Mouse (Mus musculus) liver, embryonic 14.5 days (tissue): ENCODE results near the gene Tmco2. TPM values are rescaled to one million over a fixed set of nuclear protein-coding genes. Genes with fewer than 3 reads are reported as not detected.

Experiments used
- ATAC-seq: fragments of 200-750 bp; cut with Nextera tagmentation; 2 replicates; pipeline ENCODE4 v1.8.0; 2017; ENCODE audit warnings: moderate number of reproducible peaks, mild to moderate bottlenecking, moderate library complexity; ENCODE audit not compliant: insufficient read depth
- DNase-seq, 3 experiments: peaks; one replicate each; pipeline ENCODE4 v3.0.0-alpha.2; 2012 to 2013; ENCODE audit warnings: low read depth in 3 of 3, low spot score in 3 of 3
- H3K27ac ChIP-seq: fragments of 300-500 bp; sonication (generic); 2 replicates; pipeline ENCODE4 v1.5.1; 2014; ENCODE audit warnings: moderate library complexity, mild to moderate bottlenecking, control low read depth, inconsistent platforms
- H3K27me3 ChIP-seq: fragments of 300-500 bp; sonication (generic); 2 replicates; pipeline ENCODE4 v1.6.1; 2014; ENCODE audit warnings: mild to moderate bottlenecking, low read length, moderate library complexity; ENCODE audit not compliant: control insufficient read depth, insufficient read depth
- H3K36me3 ChIP-seq: fragments of 300-500 bp; sonication (generic); replicated peaks from 2 replicates; pipeline ENCODE4 v1.6.1; 2014; ENCODE audit warnings: low read depth; ENCODE audit not compliant: control insufficient read depth, insufficient read depth
- H3K4me1 ChIP-seq, 2 experiments: fragments of 200-500 bp in 1 of 2; fragments of 300-500 bp in 1 of 2; sonication (generic) in 1 of 2; replicated peaks; 2 replicates each; pipeline ENCODE4 v1.6.1; 2012 to 2014; ENCODE audit warnings: antibody characterized with exemption in 1 of 2, inconsistent platforms in 1 of 2, low read length in 1 of 2; ENCODE audit not compliant: control insufficient read depth in 2 of 2, insufficient read depth in 2 of 2
- H3K4me2 ChIP-seq: fragments of 300-500 bp; sonication (generic); 2 replicates; pipeline ENCODE4 v1.6.1; 2014; ENCODE audit warnings: low read depth, mild to moderate bottlenecking, control low read depth, moderate library complexity
- H3K4me3 ChIP-seq, 2 experiments: fragments of 200-500 bp in 1 of 2; fragments of 300-500 bp in 1 of 2; sonication (generic) in 1 of 2; 2 replicates each; pipeline ENCODE4 v1.5.1; 2012 to 2014; ENCODE audit warnings: low read depth in 2 of 2, low read length in 2 of 2, mild to moderate bottlenecking in 2 of 2, control low read depth in 1 of 2, inconsistent platforms in 1 of 2, moderate library complexity in 1 of 2; ENCODE audit not compliant: insufficient read depth in 1 of 2
- H3K9ac ChIP-seq: fragments of 300-500 bp; sonication (generic); replicated peaks from 2 replicates; pipeline ENCODE4 v1.6.1; 2014; ENCODE audit warnings: mild to moderate bottlenecking, control low read depth, moderate library complexity
- H3K9me3 ChIP-seq: fragments of 300-500 bp; sonication (generic); 2 replicates; pipeline ENCODE4 v1.6.1; 2016; ENCODE audit warnings: low read length, mixed read lengths; ENCODE audit not compliant: control insufficient read depth
- CTCF ChIP-seq: IDR thresholded peaks from 2 replicates; pipeline ENCODE4 v1.5.1; 2016; ENCODE audit warnings: antibody characterized with exemption, low read depth, control low read depth
- EP300 ChIP-seq: IDR thresholded peaks from 2 replicates; pipeline ENCODE4 v1.6.1; 2016; ENCODE audit warnings: antibody characterized with exemption, low read depth
- WGBS: fragments of 180-500 bp; shearing (Covaris S2); extraction: QIAGEN DNeasy Blood & Tissue Kit; methylation state at CpG from one replicate; pipeline ENCODE4 v1.1.7; 2014; ENCODE audit not compliant: insufficient replicate concordance; 5-methylcytosine and 5-hydroxymethylcytosine counted together
- polyA plus RNA-seq, 2 experiments: library from polyadenylated mRNA; depleted of rRNA in 1 of 2; stranded (reverse) in 1 of 2; unstranded in 1 of 2; fragments of >200 nt; fragmentation: Nextera tagmentation in 1 of 2; extraction: Ambion mirVana in 1 of 2; gene quantifications; 2 replicates each; pipeline versions ENCODE4 v1.2.1 to v1.2.3; 2012 to 2014

Tmco2 gene
- polyA plus RNA-seq (2012; rRNA removed), result not detected in 2 replicates
- polyA plus RNA-seq (2014; fragmentation: Nextera tagmentation; extraction: Ambion mirVana), result not detected in 2 replicates

GRCm38 (mm10) chr4:121109126-121109525 is at the start of gene Tmco2:
Gene Tmco2, minus strand, starts transcription at chr4:121109226.
- Histone ChIP-seq H3K27ac (no peak within 1 kb of the TSS), H3K4me2 (no peak within 1 kb of the TSS), H3K27me3 (no peaks in the 10 kb centered on the region), H3K9ac (no peak within 1 kb of the TSS), H3K36me3 (no peaks in the 10 kb centered on the region), H3K4me1 (no peaks in the 10 kb centered on the region), H3K9me3 (no peaks in the 10 kb centered on the region), H3K4me3 (no peak within 1 kb of the TSS)
- no peak for ATAC-seq
- WGBS, result 81% methylated on average over 2 of the region's 2 CpGs
- no peak for TF ChIP-seq EP300
- TF ChIP-seq CTCF, result no peak
- DNase-seq, result no peak

DNA sequence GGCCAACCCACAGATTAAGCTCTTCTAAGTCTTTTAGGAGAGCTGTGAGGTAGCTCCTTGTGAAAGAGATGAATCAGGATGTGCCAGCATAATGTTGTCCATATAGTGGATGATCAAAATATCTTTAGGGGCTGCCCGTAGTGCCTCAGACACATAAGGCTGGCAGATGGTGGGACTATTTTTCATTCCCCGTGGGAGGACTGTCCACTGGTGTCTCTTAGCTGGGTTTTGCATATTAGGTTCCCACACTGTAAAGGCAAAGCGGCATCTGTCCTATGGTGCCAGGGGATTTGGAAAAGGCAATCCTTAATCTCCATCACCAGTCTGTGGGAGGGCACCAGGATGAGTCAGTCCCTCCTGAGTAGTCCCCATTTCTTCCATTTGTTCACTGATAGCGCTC is 5.7 kb downstream of the Tmco2 start:
- 70% methylated on average over 4 of the region's 4 CpGs for WGBS
- no peak for ATAC-seq
- no peak overlapping the region for H3K9ac ChIP-seq

GRCm38 (mm10) chr4:121097650-121098378 is 11.2 kb downstream of the Tmco2 start, which contains the start of gene Zmpste24:
Gene Zmpste24, minus strand, starts transcription at chr4:121098241.
- H3K27ac ChIP-seq, result peak within 1 kb of the TSS; percentile 41
- WGBS, result under 1% methylated on average over 39 of the region's 39 CpGs
- H3K4me3 ChIP-seq, result peak within 1 kb of the TSS; percentile 86 to 94
- DNase-seq (peak; percentile 79 to 82 (median 81)), ATAC-seq (peak; percentile 90)
- H3K9me3 ChIP-seq, result no peaks in the 10 kb centered on the region
- peak within 1 kb of the TSS; percentile 85 for H3K9ac ChIP-seq
- peak within 1 kb of the TSS; percentile 82 for H3K4me2 ChIP-seq
- no peaks in the 10 kb centered on the region for H3K27me3 ChIP-seq
- no peak for TF ChIP-seq CTCF
- no peak for TF ChIP-seq EP300
- peaks cover 2% of the 10 kb centered on the region in 2 experiments; a peak in 2 of 4 replicates for H3K4me1 ChIP-seq
- H3K36me3 ChIP-seq, result peaks cover 7% of the 10 kb centered on the region

More for the DNA sequence above, 5.7 kb downstream of the Tmco2 start:
- H3K27me3 ChIP-seq, result no peaks in the 10 kb centered on the region
- H3K9me3 ChIP-seq, result no peaks in the 10 kb centered on the region
- no peak overlapping the region for H3K27ac ChIP-seq
- no peak overlapping the region for H3K4me3 ChIP-seq
- DNase-seq, result no peak
- TF ChIP-seq CTCF (no peak), EP300 (no peak)
- no peak overlapping the region for H3K4me2 ChIP-seq
- no peaks in the 10 kb centered on the region; a peak in 1 of 4 replicates for H3K4me1 ChIP-seq
- no peaks in the 10 kb centered on the region for H3K36me3 ChIP-seq

- peaks cover 12% of the 10 kb centered on the region for H3K36me3 ChIP-seq
- ATAC-seq (no peak), DNase-seq (no peak)
- TF ChIP-seq CTCF (no peak), EP300 (no peak)
- no peaks in the 10 kb centered on the region for H3K27me3 ChIP-seq
- H3K27ac ChIP-seq, result no peak overlapping the region
- WGBS, result 85% methylated on average over 4 of the region's 4 CpGs
- no peak overlapping the region for H3K9ac ChIP-seq
- no peaks in the 10 kb centered on the region for H3K9me3 ChIP-seq
- H3K4me3 ChIP-seq, result no peak overlapping the region
- no peak overlapping the region for H3K4me2 ChIP-seq
- no peaks in the 10 kb centered on the region for H3K4me1 ChIP-seq
Measured at GRCm38 (mm10) chr4:121090211-121090610, 18.8 kb downstream of the Tmco2 start.

DNA sequence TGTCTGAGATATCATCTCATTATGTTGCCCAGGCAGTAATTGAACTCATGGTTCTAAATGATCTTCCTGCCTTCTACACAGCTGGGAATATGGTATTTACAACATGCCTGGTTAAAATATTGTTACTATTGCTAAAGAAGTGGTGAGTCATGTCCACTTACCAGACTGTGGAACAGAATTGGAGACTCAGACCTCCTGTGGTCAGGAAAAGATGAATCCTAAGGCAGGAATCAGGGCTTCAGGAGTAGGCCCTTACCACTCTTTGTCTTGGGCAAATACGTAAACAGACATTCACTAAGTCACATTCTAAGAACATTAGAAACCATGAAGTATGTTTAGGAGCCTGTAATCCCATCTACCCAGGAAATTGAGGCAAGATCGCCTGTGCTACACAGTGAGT is 20.3 kb downstream of the Tmco2 start:
- Histone ChIP-seq H3K4me3 (no peak overlapping the region), H3K36me3 (peaks cover 6% of the 10 kb centered on the region), H3K4me1 (no peaks in the 10 kb centered on the region), H3K9ac (no peak overlapping the region), H3K27ac (no peak overlapping the region), H3K4me2 (no peak overlapping the region), H3K27me3 (no peaks in the 10 kb centered on the region), H3K9me3 (no peaks in the 10 kb centered on the region)
- 83% methylated on average over 2 of the region's 2 CpGs for WGBS
- DNase-seq, result no peak
- no peak for ATAC-seq
- TF ChIP-seq CTCF (no peak), EP300 (no peak)
